Mouse (Mus musculus) kidney, adult 18-20 months (tissue): ENCODE results near the gene Rbm17.
"Not testable (repeated sequence)": the region's sequence is repeated elsewhere in the genome, so short reads cannot be mapped to it uniquely, and the experiment has no call there.

Experiments used
- DNase-seq: peaks from one replicate; pipeline ENCODE4 v3.0.0; 2021

Gene Rbm17

GRCm38 (mm10) chr2:11604053-11604452 is at the start of gene Rbm17:
Gene Rbm17, minus strand, starts transcription at chr2:11604153.
- DNase-seq, result no peak

- DNase-seq, result no peak
Measured at GRCm38 (mm10) chr2:11653330-11653729, 49.4 kb upstream of the Rbm17 start.

- no peak for DNase-seq
Measured at GRCm38 (mm10) chr2:11652780-11653179, 48.8 kb upstream of the Rbm17 start.

GRCm38 (mm10) chr2:11652196-11652595 is 48.2 kb upstream of the Rbm17 start:
- DNase-seq, result no peak

GRCm38 (mm10) chr2:11651476-11651875 is 47.5 kb upstream of the Rbm17 start:
- DNase-seq, result no peak

GRCm38 (mm10) chr2:11645297-11645696 is 41.3 kb upstream of the Rbm17 start:
- no peak for DNase-seq

GRCm38 (mm10) chr2:11644057-11644456 is 40.1 kb upstream of the Rbm17 start:
- no peak for DNase-seq

GRCm38 (mm10) chr2:11642451-11642941 is 38.5 kb upstream of the Rbm17 start, which contains the start of gene Il2ra:
Gene Il2ra, plus strand, starts transcription at chr2:11642807.
- DNase-seq, result no peak

GRCm38 (mm10) chr2:11637115-11637514 is 33.2 kb upstream of the Rbm17 start:
- DNase-seq, result no peak

GRCm38 (mm10) chr2:11636138-11636480 is 32.2 kb upstream of the Rbm17 start:
- DNase-seq, result no peak

- no peak for DNase-seq
Measured at GRCm38 (mm10) chr2:11635471-11636137, 31.7 kb upstream of the Rbm17 start.

GRCm38 (mm10) chr2:11635035-11635434 is 31.1 kb upstream of the Rbm17 start:
- no peak for DNase-seq

GRCm38 (mm10) chr2:11625890-11626289 is 21.9 kb upstream of the Rbm17 start, which contains the start of gene Gm17490:
Gene Gm17490, minus strand, starts transcription at chr2:11626264.
- no peak for DNase-seq

GRCm38 (mm10) chr2:11623726-11624125 is 19.8 kb upstream of the Rbm17 start:
- no peak for DNase-seq

GRCm38 (mm10) chr2:11623173-11623572 is 19.2 kb upstream of the Rbm17 start:
- no peak for DNase-seq

- no peak for DNase-seq
Measured at GRCm38 (mm10) chr2:11619598-11619997, 15.6 kb upstream of the Rbm17 start.

- DNase-seq, result no peak
Measured at GRCm38 (mm10) chr2:11616846-11617245, 12.9 kb upstream of the Rbm17 start.

GRCm38 (mm10) chr2:11612939-11613338 is 9.0 kb upstream of the Rbm17 start:
- not testable (repeated sequence) for DNase-seq

GRCm38 (mm10) chr2:11606718-11607117 is 2.8 kb upstream of the Rbm17 start:
- not testable (repeated sequence) for DNase-seq

GRCm38 (mm10) chr2:11604911-11605310 is 958 bp upstream of the Rbm17 start:
- DNase-seq, result no peak

GRCm38 (mm10) chr2:11602506-11603489 is 1.2 kb downstream of the Rbm17 start:
- DNase-seq, result peak; percentile 97

GRCm38 (mm10) chr2:11601795-11602194 is 2.2 kb downstream of the Rbm17 start:
- DNase-seq, result no peak

- peak; percentile 10 for DNase-seq
Measured at GRCm38 (mm10) chr2:11597906-11598305, 6.0 kb downstream of the Rbm17 start.

- DNase-seq, result no peak
Measured at GRCm38 (mm10) chr2:11596690-11597089, 7.3 kb downstream of the Rbm17 start.
